Mouse (Mus musculus) ES-E14 (cell line): ENCODE results near the gene Ccdc85c. TPM values are rescaled to one million over a fixed set of nuclear protein-coding genes. Genes with fewer than 3 reads are reported as not detected.

ENCODE experiments used
- DNase-seq: peaks from one replicate; pipeline ENCODE4 v3.0.0-alpha.2; 2013; ENCODE audit warnings: low read depth, low spot score
- H3K27ac ChIP-seq: 2 replicates; pipeline ENCODE4 v1.5.1; 2012; ENCODE audit warnings: low read depth, mild to moderate bottlenecking, low read length, moderate library complexity, mixed read lengths; ENCODE audit not compliant: poor library complexity, insufficient read depth, severe bottlenecking
- H3K36me3 ChIP-seq: 2 replicates; pipeline ENCODE4 v1.6.1; 2012; ENCODE audit warnings: mild to moderate bottlenecking, low read length, moderate library complexity, mixed read lengths; ENCODE audit not compliant: control insufficient read depth, poor library complexity, insufficient read depth, severe bottlenecking
- H3K4me1 ChIP-seq, 2 experiments: fragments of 150-350 bp in 1 of 2; sonication (generic) in 1 of 2; 2 replicates each; pipeline ENCODE4 v1.6.1; 2012; ENCODE audit warnings: low read length in 2 of 2, mild to moderate bottlenecking in 1 of 2, mixed read lengths in 1 of 2; ENCODE audit not compliant: control insufficient read depth in 2 of 2, insufficient read depth in 2 of 2, poor library complexity in 1 of 2
- H3K4me3 ChIP-seq, 2 experiments: fragments of 150-350 bp in 1 of 2; sonication (generic) in 1 of 2; 2 replicates each; pipeline ENCODE4 v1.5.1; 2012; ENCODE audit warnings: low read length in 2 of 2, low read depth in 1 of 2, mild to moderate bottlenecking in 1 of 2, mixed read lengths in 1 of 2; ENCODE audit not compliant: insufficient read depth in 1 of 2, poor library complexity in 1 of 2, severe bottlenecking in 1 of 2
- H3K9ac ChIP-seq: 2 replicates; pipeline ENCODE4 v1.6.1; 2012; ENCODE audit warnings: low read depth, mild to moderate bottlenecking, low read length, mixed read lengths; ENCODE audit not compliant: poor library complexity, insufficient read depth, severe bottlenecking
- H3K9me3 ChIP-seq: fragments of 150-350 bp; sonication (generic); 2 replicates; pipeline ENCODE4 v1.6.1; 2012; ENCODE audit warnings: low read depth, mild to moderate bottlenecking, low read length; ENCODE audit not compliant: control insufficient read depth, insufficient read depth
- CHD2 ChIP-seq: IDR thresholded peaks from 2 replicates; pipeline ENCODE4 v1.6.1; 2014; ENCODE audit warnings: mild to moderate bottlenecking, low read depth, low read length, inconsistent platforms
- HCFC1 ChIP-seq: IDR thresholded peaks from 2 replicates; pipeline ENCODE4 v1.6.1; 2012; ENCODE audit warnings: low read length, inconsistent platforms, borderline replicate concordance; ENCODE audit not compliant: insufficient read depth
- MAFK ChIP-seq: IDR thresholded peaks from 2 replicates; pipeline ENCODE4 v1.6.1; 2014; ENCODE audit warnings: mild to moderate bottlenecking, low read depth, low read length, inconsistent platforms; ENCODE audit not compliant: insufficient read depth
- ZC3H11A ChIP-seq: IDR thresholded peaks from 2 replicates; pipeline ENCODE4 v1.6.1; 2012; ENCODE audit warnings: low read depth, mild to moderate bottlenecking, inconsistent platforms, low read length, borderline replicate concordance
- ZNF384 ChIP-seq: IDR thresholded peaks from 2 replicates; pipeline ENCODE4 v1.6.1; 2012; ENCODE audit warnings: low read depth, low read length, inconsistent platforms
- in situ Hi-C, 2 experiments: fragments of 600-800 bp; cut with MboI; formaldehyde crosslinking; loops; one replicate each; pipeline ENCODE4 v1.15.1; 2025; ENCODE audit warnings: low sequenced_read_pairs in 2 of 2, inconsistent platforms in 1 of 2; ENCODE audit not compliant: unreplicated experiment in 2 of 2
- total RNA-seq: library from RNA; depleted of rRNA; stranded (reverse); fragments of 300-350 nt; gene quantifications from 2 replicates; pipeline ENCODE4 v1.2.3, GENCODE M21; 2012

The Ccdc85c gene
- total RNA-seq, 1 experiment: 21.9 TPM

- Histone ChIP-seq H3K9ac (no peak overlapping the region), H3K4me3 (no peak overlapping the region), H3K4me1 (peaks cover 0 to 14% of the 10 kb centered on the region in 2 experiments; a peak in 2 of 4 replicates), H3K27ac (no peak overlapping the region), H3K9me3 (no peaks in the 10 kb centered on the region), H3K36me3 (no peaks in the 10 kb centered on the region)
- no peak for DNase-seq
- TF ChIP-seq MAFK: no peak
- TF ChIP-seq HCFC1: no peak
- no peak for TF ChIP-seq ZNF384
- TF ChIP-seq ZC3H11A: no peak
- no peak for TF ChIP-seq CHD2
- in situ Hi-C loops: no loop called here
Observed at GRCm38 (mm10) chr12:108216611-108217370, 58.4 kb downstream of the Ccdc85c start.

- DNase-seq: no peak
- no peak for TF ChIP-seq MAFK
- no peak overlapping the region for H3K4me3 ChIP-seq
- peaks cover 0 to 3% of the 10 kb centered on the region in 2 experiments; a peak in 2 of 4 replicates for H3K4me1 ChIP-seq
- no peaks in the 10 kb centered on the region for H3K36me3 ChIP-seq
- H3K9ac ChIP-seq: no peak overlapping the region
- H3K27ac ChIP-seq: no peak overlapping the region
- in situ Hi-C loops: no loop called here
- no peaks in the 10 kb centered on the region for H3K9me3 ChIP-seq
Observed at GRCm38 (mm10) chr12:108215090-108215489, 60.1 kb downstream of the Ccdc85c start.

- H3K4me1 ChIP-seq: no peaks in the 10 kb centered on the region; a peak in 1 of 4 replicates
- TF ChIP-seq MAFK (no peak), ZC3H11A (no peak), HCFC1 (no peak), ZNF384 (no peak)
- no peak overlapping the region for H3K9ac ChIP-seq
- H3K9me3 ChIP-seq: no peaks in the 10 kb centered on the region
- no peaks in the 10 kb centered on the region for H3K36me3 ChIP-seq
- in situ Hi-C loops: no loop called here
- no peak for DNase-seq
- H3K27ac ChIP-seq: no peak overlapping the region
- H3K4me3 ChIP-seq: no peak overlapping the region
Observed at GRCm38 (mm10) chr12:108213090-108214041, 61.9 kb downstream of the Ccdc85c start.

- DNase-seq: no peak
- Histone ChIP-seq H3K4me1 (no peaks in the 10 kb centered on the region; a peak in 1 of 4 replicates), H3K9ac (no peak overlapping the region), H3K9me3 (no peaks in the 10 kb centered on the region), H3K36me3 (no peaks in the 10 kb centered on the region; the same call in 1 of the 2 replicates), H3K27ac (no peak overlapping the region), H3K4me3 (no peak overlapping the region)
- TF ChIP-seq CHD2: no peak
- no peak for TF ChIP-seq MAFK
- TF ChIP-seq HCFC1: no peak
- no peak for TF ChIP-seq ZC3H11A
- TF ChIP-seq ZNF384: no peak
- in situ Hi-C loops: no loop called here
Observed at GRCm38 (mm10) chr12:108212476-108212875, 62.7 kb downstream of the Ccdc85c start.
